Mouse (Mus musculus) stomach, postnatal 0 days (tissue): ENCODE measurements around the gene Oxa1l. TPM values are rescaled to one million over a fixed set of nuclear protein-coding genes. Genes with fewer than 3 reads are reported as not detected.

ENCODE experiments used
- ATAC-seq: fragments of 200-750 bp; cut with Nextera tagmentation; 2 replicates; pipeline ENCODE4 v1.8.0; 2017; ENCODE audit not compliant: low FRiP score, low TSS enrichment
- DNase-seq: peaks from one replicate; pipeline ENCODE4 v3.0.0-alpha.2; 2016; ENCODE audit warnings: low spot score
- H3K27ac ChIP-seq: fragments of 300-500 bp; sonication (generic); replicated peaks from 2 replicates; pipeline ENCODE4 v1.5.1; 2014; ENCODE audit warnings: mild to moderate bottlenecking, control low read depth
- H3K27me3 ChIP-seq: fragments of 300-500 bp; sonication (generic); 2 replicates; pipeline ENCODE4 v1.6.1; 2014; ENCODE audit warnings: low read length; ENCODE audit not compliant: control insufficient read depth, insufficient read depth
- H3K36me3 ChIP-seq: fragments of 300-500 bp; sonication (generic); 2 replicates; pipeline ENCODE4 v1.6.1; 2014; ENCODE audit warnings: low read length, mixed read lengths; ENCODE audit not compliant: control insufficient read depth, insufficient read depth
- H3K4me1 ChIP-seq: fragments of 300-500 bp; sonication (generic); replicated peaks from 2 replicates; pipeline ENCODE4 v1.6.1; 2014; ENCODE audit warnings: antibody characterized with exemption; ENCODE audit not compliant: control insufficient read depth, insufficient read depth
- H3K4me2 ChIP-seq: fragments of 300-500 bp; sonication (generic); replicated peaks from 2 replicates; pipeline ENCODE4 v1.6.1; 2014; ENCODE audit warnings: low read depth, mild to moderate bottlenecking, control low read depth, moderate library complexity
- H3K4me3 ChIP-seq: fragments of 300-500 bp; sonication (generic); 2 replicates; pipeline ENCODE4 v1.5.1; 2014; ENCODE audit warnings: low read depth, low read length, control low read depth
- H3K9ac ChIP-seq: fragments of 300-500 bp; sonication (generic); 2 replicates; pipeline ENCODE4 v1.6.1; 2014; ENCODE audit warnings: mild to moderate bottlenecking, low read length, control low read depth, mixed read lengths
- H3K9me3 ChIP-seq: fragments of 300-500 bp; sonication (generic); 2 replicates; pipeline ENCODE4 v1.6.1; 2016; ENCODE audit warnings: low read length; ENCODE audit not compliant: control insufficient read depth
- CTCF ChIP-seq: IDR thresholded peaks from 2 replicates; pipeline ENCODE4 v1.5.1; 2016; ENCODE audit warnings: antibody characterized with exemption, low read depth, mild to moderate bottlenecking, moderate library complexity
- EP300 ChIP-seq: optimal IDR thresholded peaks from 2 replicates; pipeline ENCODE3; 2016; ENCODE audit warnings: antibody characterized with exemption
- WGBS: fragments of 180-500 bp; shearing (Covaris S2); extraction: QIAGEN DNeasy Blood & Tissue Kit; methylation state at CpG from one replicate; pipeline ENCODE4 v1.1.7; 2014; 5-methylcytosine and 5-hydroxymethylcytosine counted together
- polyA plus RNA-seq: library from polyadenylated mRNA; unstranded; fragments of >200 nt; fragmentation: Nextera tagmentation; extraction: Ambion mirVana; gene quantifications from 2 replicates; pipeline ENCODE4 v1.2.1, GENCODE M21; 2015

Gene Oxa1l
- polyA plus RNA-seq, 1 experiment from 2014 or later = 30.5 TPM

GRCm38 (mm10) chr14:54352314-54352713, 8.3 kb upstream of the Oxa1l start:
- H3K36me3 ChIP-seq = no peaks in the 10 kb centered on the region
- WGBS = 75% methylated on average over 8 of the region's 8 CpGs
- no peak overlapping the region for H3K4me2 ChIP-seq
- no peaks in the 10 kb centered on the region for H3K27me3 ChIP-seq
- TF ChIP-seq CTCF (no peak), EP300 (no peak)
- no peaks in the 10 kb centered on the region for H3K9me3 ChIP-seq
- ATAC-seq = no peak
- DNase-seq = no peak
- no peak overlapping the region for H3K4me3 ChIP-seq
- H3K4me1 ChIP-seq = no peaks in the 10 kb centered on the region
- H3K9ac ChIP-seq = no peak overlapping the region
- no peak overlapping the region for H3K27ac ChIP-seq

- no peak overlapping the region for H3K9ac ChIP-seq
- ATAC-seq (no peak), DNase-seq (no peak)
- no peak overlapping the region for H3K27ac ChIP-seq
- no peaks in the 10 kb centered on the region for H3K9me3 ChIP-seq
- H3K4me1 ChIP-seq = no peaks in the 10 kb centered on the region
- H3K4me3 ChIP-seq = no peak overlapping the region
- no peaks in the 10 kb centered on the region for H3K36me3 ChIP-seq
- TF ChIP-seq EP300 = no peak
- peak; percentile 41; the same call in 1 of the 2 replicates for TF ChIP-seq CTCF
- no peak overlapping the region for H3K4me2 ChIP-seq
- WGBS = 32% methylated on average over 1 of the region's 1 CpGs
- no peaks in the 10 kb centered on the region for H3K27me3 ChIP-seq
Measured at GRCm38 (mm10) chr14:54354406-54354805, 6.2 kb upstream of the Oxa1l start.

GRCm38 (mm10) chr14:54363156-54363555, 2.5 kb downstream of the Oxa1l start:
- no peak for DNase-seq
- Histone ChIP-seq H3K4me3 (no peak overlapping the region), H3K27ac (no peak overlapping the region), H3K36me3 (peaks cover 15% of the 10 kb centered on the region; the same call in 1 of the 2 replicates), H3K4me1 (no peaks in the 10 kb centered on the region), H3K4me2 (no peak overlapping the region), H3K27me3 (no peaks in the 10 kb centered on the region), H3K9ac (no peak overlapping the region), H3K9me3 (no peaks in the 10 kb centered on the region)
- no peak for ATAC-seq
- 95% methylated on average over 8 of the region's 8 CpGs for WGBS
- TF ChIP-seq EP300 (no peak), CTCF (no peak)

GRCm38 (mm10) chr14:54365026-54365645, 4.5 kb downstream of the Oxa1l start:
- 70% methylated on average over 5 of the region's 5 CpGs for WGBS
- Histone ChIP-seq H3K27ac (no peak overlapping the region), H3K4me1 (no peaks in the 10 kb centered on the region), H3K4me2 (no peak overlapping the region), H3K36me3 (peaks cover 22% of the 10 kb centered on the region), H3K9ac (no peak overlapping the region), H3K9me3 (no peaks in the 10 kb centered on the region), H3K27me3 (no peaks in the 10 kb centered on the region), H3K4me3 (no peak overlapping the region)
- ATAC-seq = peak; percentile 45; the same call in 1 of the 2 replicates
- DNase-seq = no peak
- TF ChIP-seq EP300 (no peak), CTCF (no peak)

- DNase-seq (no peak), ATAC-seq (no peak)
- Histone ChIP-seq H3K9ac (no peak overlapping the region), H3K36me3 (peaks cover 24% of the 10 kb centered on the region), H3K4me3 (no peak overlapping the region), H3K9me3 (no peaks in the 10 kb centered on the region), H3K4me1 (no peaks in the 10 kb centered on the region), H3K27me3 (no peaks in the 10 kb centered on the region), H3K27ac (no peak overlapping the region), H3K4me2 (no peak overlapping the region)
- whole genome bisulfite sequencing = 78% methylated on average over 10 of the region's 10 CpGs
- no peak for TF ChIP-seq CTCF
Measured at GRCm38 (mm10) chr14:54366581-54366980, 5.9 kb downstream of the Oxa1l start.

GRCm38 (mm10) chr14:54367429-54368060, 6.9 kb downstream of the Oxa1l start:
- 84% methylated on average over 18 of the region's 18 CpGs for WGBS
- H3K27ac ChIP-seq = no peak overlapping the region
- no peaks in the 10 kb centered on the region for H3K9me3 ChIP-seq
- TF ChIP-seq EP300 (no peak), CTCF (no peak)
- H3K4me1 ChIP-seq = no peaks in the 10 kb centered on the region
- H3K9ac ChIP-seq = no peak overlapping the region
- H3K4me2 ChIP-seq = no peak overlapping the region
- ATAC-seq (no peak), DNase-seq (no peak)
- H3K36me3 ChIP-seq = peaks cover 25% of the 10 kb centered on the region
- no peaks in the 10 kb centered on the region for H3K27me3 ChIP-seq
- no peak overlapping the region for H3K4me3 ChIP-seq
